Mouse (Mus musculus): ENCODE data around the gene Ahrr.

The Ahrr gene

DNA sequence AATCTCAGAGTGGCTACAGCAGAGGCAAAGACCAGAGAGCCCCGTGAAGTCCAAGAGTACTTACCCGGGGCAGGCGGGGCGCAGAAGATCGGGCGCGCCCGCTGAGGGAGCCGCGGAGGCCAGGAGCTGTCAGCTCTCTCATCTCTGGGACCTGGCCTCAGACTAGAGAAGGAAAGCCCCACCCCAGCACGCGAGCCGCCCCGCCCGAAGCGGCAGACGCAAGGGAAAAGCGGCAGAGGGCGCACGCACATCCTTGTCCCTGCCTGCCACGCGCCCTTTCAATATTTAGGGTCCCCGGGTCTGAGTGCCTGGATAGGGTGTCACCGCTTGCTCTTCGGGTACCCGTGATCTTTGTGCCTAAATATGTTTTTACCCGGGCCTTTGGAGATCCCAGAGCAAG, at the start of gene Ahrr:
Gene Ahrr, minus strand, starts transcription at position 165 of the 400 bp plus-strand sequence.
- peak; percentile 78 for DNase-seq (ENCODE audit: extremely low spot score)

GRCm38 (mm10) chr13:74341036-74341435, 48.9 kb upstream of the Ahrr start:
- DNase-seq (ENCODE audit: extremely low spot score) = peak; percentile 32

- DNase-seq (ENCODE audit: extremely low spot score) = no peak
Observed at GRCm38 (mm10) chr13:74329321-74329720, 37.2 kb upstream of the Ahrr start.

GRCm38 (mm10) chr13:74317170-74317849, 25.2 kb upstream of the Ahrr start, which contains the start of gene Pdcd6:
Gene Pdcd6 (minus strand): TSS chr13:74317580.
- DNase-seq (ENCODE audit: extremely low spot score) = peak; percentile 91

- DNase-seq (ENCODE audit: extremely low spot score) = no peak
Observed at GRCm38 (mm10) chr13:74316789-74317169, 24.6 kb upstream of the Ahrr start.

GRCm38 (mm10) chr13:74316386-74316785, 24.3 kb upstream of the Ahrr start:
- DNase-seq (ENCODE audit: extremely low spot score) = no peak

DNA sequence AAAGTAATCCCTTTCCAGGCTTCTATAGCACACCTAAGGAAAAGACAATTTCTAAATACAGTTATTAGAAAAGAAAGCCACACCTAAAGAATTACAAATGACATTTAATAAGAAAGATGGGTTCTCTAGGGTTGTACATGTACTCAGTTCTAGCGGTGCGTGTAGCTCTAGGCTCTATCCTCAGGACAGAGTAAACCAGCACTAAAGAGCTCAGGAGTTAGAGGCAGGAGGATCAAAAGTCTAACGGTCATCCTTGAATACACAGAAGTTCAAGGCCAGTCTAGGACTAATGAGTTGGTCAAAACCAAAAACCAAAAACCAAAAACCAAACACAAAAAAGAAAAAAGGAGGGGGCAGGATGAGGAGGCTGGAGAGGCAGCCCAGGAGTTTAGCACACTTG, 22.5 kb upstream of the Ahrr start:
- DNase-seq (ENCODE audit: extremely low spot score) = no peak

DNA sequence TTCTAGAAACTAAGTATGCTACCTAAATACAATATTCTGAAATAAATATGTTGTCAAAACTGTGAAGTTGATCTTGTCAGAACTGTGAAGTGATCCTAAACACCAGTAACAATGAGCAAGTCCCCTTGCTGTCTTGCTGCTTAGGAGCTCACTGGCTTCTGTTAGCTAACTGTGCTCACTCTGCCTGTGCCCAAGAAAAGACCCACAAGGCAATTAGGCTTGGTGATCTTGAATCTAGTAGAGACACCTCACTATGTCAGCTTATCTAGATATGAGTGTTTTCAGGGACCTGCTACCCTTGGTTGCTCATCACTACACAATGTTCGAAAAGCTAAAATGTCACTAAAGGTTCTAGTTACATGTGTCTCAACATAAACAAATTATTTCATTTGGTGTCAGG, 13.6 kb upstream of the Ahrr start:
- no peak for DNase-seq (ENCODE audit: extremely low spot score)

- DNase-seq (ENCODE audit: extremely low spot score) = no peak
Observed at GRCm38 (mm10) chr13:74305380-74305779, 13.2 kb upstream of the Ahrr start.

GRCm38 (mm10) chr13:74302050-74303037, 10.2 kb upstream of the Ahrr start:
- DNase-seq (ENCODE audit: extremely low spot score) = no peak

GRCm38 (mm10) chr13:74301607-74301984, 9.5 kb upstream of the Ahrr start:
- no peak for DNase-seq (ENCODE audit: extremely low spot score)

- peak; percentile 63 for DNase-seq (ENCODE audit: extremely low spot score)
Observed at GRCm38 (mm10) chr13:74300925-74301606, 8.9 kb upstream of the Ahrr start.

GRCm38 (mm10) chr13:74296376-74296775, 4.2 kb upstream of the Ahrr start:
- DNase-seq (ENCODE audit: extremely low spot score) = no peak

DNA sequence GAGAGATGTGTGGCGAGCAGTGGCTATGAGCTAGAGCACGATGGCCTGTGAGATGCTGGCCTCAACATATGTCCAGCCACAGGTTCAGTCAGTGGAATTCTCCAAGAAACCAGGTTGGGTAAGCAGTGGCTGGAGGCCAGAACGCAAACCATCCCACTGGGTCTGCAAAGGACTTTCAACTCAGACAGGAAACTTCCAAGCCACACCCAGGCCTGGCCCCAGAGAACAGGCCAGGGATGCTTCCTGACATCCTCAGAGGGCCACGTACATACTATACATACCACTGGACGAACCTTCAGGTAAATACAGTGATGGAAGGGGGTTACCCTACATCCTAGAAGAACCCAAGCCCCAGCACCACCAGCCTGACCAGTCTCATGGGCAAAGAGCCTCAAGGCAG, 2.5 kb downstream of the Ahrr start:
- no peak for DNase-seq (ENCODE audit: extremely low spot score)

DNA sequence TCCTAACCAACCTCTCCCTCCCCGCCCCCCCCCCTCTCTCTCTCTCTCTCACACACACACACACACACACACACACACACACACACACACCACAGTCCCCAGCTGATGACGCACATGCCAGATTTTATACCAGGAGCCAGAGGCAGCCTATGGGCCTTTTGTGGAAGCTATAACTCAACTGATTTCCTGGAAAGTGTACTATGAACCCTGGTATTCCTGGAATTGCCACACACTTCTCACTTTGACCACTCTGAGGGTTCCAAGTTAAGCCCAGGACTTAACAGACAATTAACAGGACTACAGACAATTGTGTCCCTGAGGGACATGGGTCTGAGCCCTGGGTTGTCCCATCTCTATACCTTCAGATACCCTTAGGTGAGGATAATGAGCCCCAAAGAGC, 9.8 kb downstream of the Ahrr start:
- no peak for DNase-seq (ENCODE audit: extremely low spot score)

DNA sequence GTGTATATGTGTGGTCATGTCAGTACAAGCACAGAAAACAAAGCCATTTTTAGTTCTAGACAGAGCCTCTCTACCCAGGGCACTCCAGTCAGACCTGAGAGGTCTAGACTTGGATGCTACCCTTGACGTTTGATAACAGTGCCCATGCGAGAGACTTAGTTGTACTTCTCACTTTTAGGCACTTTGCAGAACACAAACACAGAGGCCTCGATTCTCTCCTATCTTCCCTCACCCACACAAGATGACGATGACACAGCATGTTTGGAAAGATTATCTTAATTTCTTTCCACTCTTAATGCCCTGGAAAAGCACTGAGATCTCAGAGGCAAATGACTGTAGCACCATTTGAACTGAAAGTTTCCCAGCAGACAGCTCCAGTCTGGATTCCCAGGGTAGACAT, 16.4 kb downstream of the Ahrr start:
- DNase-seq (ENCODE audit: extremely low spot score) = no peak

DNA sequence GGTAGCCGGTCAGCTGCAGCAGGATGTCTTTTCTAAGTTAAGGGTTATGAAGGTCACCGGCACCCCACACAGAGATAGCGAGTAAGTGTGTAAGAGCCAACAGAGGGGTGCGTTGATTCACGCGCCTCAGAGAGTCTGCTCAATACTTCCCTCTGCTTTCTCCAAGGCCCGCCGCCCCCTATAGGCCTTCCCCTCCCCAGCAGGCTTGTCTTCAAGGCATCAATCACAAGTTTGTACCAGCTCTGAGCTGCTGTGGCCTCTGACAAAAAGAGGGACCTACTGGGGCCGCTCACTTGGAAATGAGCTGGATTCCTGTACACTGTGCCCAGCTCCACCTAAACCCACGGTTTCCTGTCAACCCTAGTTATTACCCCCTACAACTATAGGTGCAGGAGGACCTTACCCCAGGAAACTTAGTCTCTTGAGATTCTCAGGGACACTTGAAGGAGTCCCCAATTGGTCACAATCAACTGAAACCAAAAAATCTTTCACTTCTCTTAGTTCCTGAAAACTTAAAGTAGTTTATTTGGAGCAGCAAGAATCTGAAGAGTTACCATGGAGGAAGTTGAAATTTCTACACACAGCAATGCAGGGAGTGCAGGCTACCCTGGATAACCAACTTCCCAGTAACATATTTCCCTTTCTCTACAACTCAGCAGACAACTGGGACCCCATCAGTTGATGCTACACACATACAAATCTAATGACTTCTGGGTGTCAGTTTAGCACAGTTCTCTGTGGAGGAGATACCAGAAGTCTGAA, 31.7 kb downstream of the Ahrr start:
- no peak for DNase-seq (ENCODE audit: extremely low spot score)

GRCm38 (mm10) chr13:74259460-74260230, 32.5 kb downstream of the Ahrr start:
- peak; percentile 68 for DNase-seq (ENCODE audit: extremely low spot score)

- DNase-seq (ENCODE audit: extremely low spot score) = no peak
Observed at GRCm38 (mm10) chr13:74246494-74246893, 45.6 kb downstream of the Ahrr start.

GRCm38 (mm10) chr13:74245899-74246231, 46.3 kb downstream of the Ahrr start:
- DNase-seq (ENCODE audit: extremely low spot score) = no peak

Data from embryo, embryonic 9.5 days (tissue).